Mouse (Mus musculus) adrenal gland, adult 2 months (tissue): ENCODE measurements around the gene Olfr279. TPM values are rescaled to one million over a fixed set of nuclear protein-coding genes. Genes with fewer than 3 reads are reported as not detected.

ENCODE experiments used
- DNase-seq: peaks from one replicate; pipeline ENCODE4 v3.0.0; 2021
- microRNA-seq, 2 experiments: library from miRNA; unstranded; fragments of <30 nt; microRNA quantifications; one replicate each; pipeline ENCODE4 v1.2.0; 2021
- polyA plus RNA-seq: library from polyadenylated mRNA; depleted of rRNA; stranded (reverse); fragments of >200 nt; gene quantifications from 2 replicates; pipeline ENCODE4 v1.2.3, GENCODE M21; 2012; rRNA removed
- total RNA-seq, 2 experiments: library from RNA; stranded (reverse); gene quantifications; 2 replicates each; pipeline ENCODE4 v1.2.3; 2021

Olfr279 gene
- total and polyA plus RNA-seq, 3 experiments = not detected

DNA sequence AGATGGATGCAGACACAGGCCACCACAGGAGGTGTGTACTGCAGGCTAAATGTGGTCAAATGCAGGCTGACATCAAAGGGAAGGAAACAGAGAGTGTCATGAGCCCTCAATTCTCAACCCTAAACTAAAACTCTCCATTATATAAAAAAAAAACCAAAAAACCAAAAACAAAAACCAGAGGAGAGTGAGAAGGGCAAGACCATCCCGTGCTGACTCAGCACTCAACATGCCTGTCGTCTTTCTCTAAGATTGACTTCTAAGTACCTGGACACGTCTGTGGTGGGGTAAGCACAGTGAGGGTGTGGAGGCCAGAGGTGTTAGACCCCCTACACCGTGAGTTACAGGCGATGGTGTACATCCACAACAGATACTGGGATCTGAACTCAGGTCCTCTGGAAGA lies 54.6 kb downstream of the Olfr279 start:
- no peak for DNase-seq

Small RNAs within 50 kb of the gene (microRNA-seq; reads per million reads assigned to microRNA genes)
- gene Mir1291 = 30.1 to 64.1 reads per million in 2 experiments

Other genes with a start within 250 kb of the Olfr279 start
- not detected for gene H1fnt, start 235.1 kb upstream of the Olfr279 start, total RNA-seq
- not detected in 2 replicates for gene H1fnt, start 235.1 kb upstream of the Olfr279 start, polyA plus RNA-seq
- gene Zfp641, start 196.2 kb upstream of the Olfr279 start, total RNA-seq = 1 to 10 TPM; 3.2 to 3.8 TPM
- gene Zfp641, start 196.2 kb upstream of the Olfr279 start, polyA plus RNA-seq = 2.3 and 2.5 TPM in 2 replicates
- gene Olfr285, start 175.0 kb upstream of the Olfr279 start, total RNA-seq = not detected
- gene Olfr285, start 175.0 kb upstream of the Olfr279 start, polyA plus RNA-seq = not detected in 2 replicates
- not detected for gene Olfr284, start 151.4 kb upstream of the Olfr279 start, total RNA-seq
- not detected in 2 replicates for gene Olfr284, start 151.4 kb upstream of the Olfr279 start, polyA plus RNA-seq
- gene Olfr283, start 111.5 kb upstream of the Olfr279 start, total RNA-seq = not detected
- not detected in 2 replicates for gene Olfr283, start 111.5 kb upstream of the Olfr279 start, polyA plus RNA-seq
- not detected for gene Olfr282, start 61.2 kb upstream of the Olfr279 start, total RNA-seq
- gene Olfr282, start 61.2 kb upstream of the Olfr279 start, polyA plus RNA-seq = not detected in 2 replicates
- gene Olfr281, start 39.8 kb upstream of the Olfr279 start, total RNA-seq = not detected
- gene Olfr281, start 39.8 kb upstream of the Olfr279 start, polyA plus RNA-seq = not detected in 2 replicates
- not detected for gene OR5BS1P, start 22.5 kb upstream of the Olfr279 start, total RNA-seq
- not detected in 2 replicates for gene OR5BS1P, start 22.5 kb upstream of the Olfr279 start, polyA plus RNA-seq
- gene Lalba, start 9.7 kb upstream of the Olfr279 start, total RNA-seq = not detected
- gene Lalba, start 9.7 kb upstream of the Olfr279 start, polyA plus RNA-seq = not detected in 2 replicates
- gene Kansl2, start 41.9 kb downstream of the Olfr279 start, total RNA-seq = 10 to 100 TPM; 70.7 to 99.0 TPM
- gene Kansl2, start 41.9 kb downstream of the Olfr279 start, polyA plus RNA-seq = 44.6 and 49.5 TPM in 2 replicates
- gene Ccnt1, start 78.5 kb downstream of the Olfr279 start, total RNA-seq = 10 to 100 TPM; 42.2 to 66.4 TPM
- gene Ccnt1, start 78.5 kb downstream of the Olfr279 start, polyA plus RNA-seq = 3.9 and 5.8 TPM in 2 replicates
- under 1 TPM; 0.58 to 0.59 TPM for gene 4930415O20Rik, start 78.6 kb downstream of the Olfr279 start, total RNA-seq
- gene 4930415O20Rik, start 78.6 kb downstream of the Olfr279 start, polyA plus RNA-seq = 0.22 TPM in 1 of 2 replicates, not detected in the other
- gene Adcy6, start 117.7 kb downstream of the Olfr279 start, total RNA-seq = 10 to 100 TPM; 35.5 to 67.1 TPM
- gene Adcy6, start 117.7 kb downstream of the Olfr279 start, polyA plus RNA-seq = 44.6 and 49.2 TPM in 2 replicates
- gene Cacnb3, start 138.4 kb downstream of the Olfr279 start, total RNA-seq = 10 to 100 TPM; 12.8 to 17.7 TPM
- 25.9 and 31.1 TPM in 2 replicates for gene Cacnb3, start 138.4 kb downstream of the Olfr279 start, polyA plus RNA-seq
- gene Ddx23, start 170.5 kb downstream of the Olfr279 start, total RNA-seq = 10 to 100 TPM; 65.5 to 84.6 TPM
- gene Ddx23, start 170.5 kb downstream of the Olfr279 start, polyA plus RNA-seq = 25.6 and 27.7 TPM in 2 replicates
- gene Rnd1, start 185.1 kb downstream of the Olfr279 start, total RNA-seq = 1 to 10 TPM; 3.9 to 4.0 TPM
- 1.4 and 3.0 TPM in 2 replicates for gene Rnd1, start 185.1 kb downstream of the Olfr279 start, polyA plus RNA-seq
- under 1 TPM; 0.32 to 0.62 TPM for gene Ccdc65, start 215.8 kb downstream of the Olfr279 start, total RNA-seq
- gene Ccdc65, start 215.8 kb downstream of the Olfr279 start, polyA plus RNA-seq = 0.11 and 0.23 TPM in 2 replicates
- gene Fkbp11, start 235.8 kb downstream of the Olfr279 start, total RNA-seq = 1 to 10 TPM; 4.9 to 9.3 TPM
- gene Fkbp11, start 235.8 kb downstream of the Olfr279 start, polyA plus RNA-seq = 8.4 and 10.0 TPM in 2 replicates